Mouse (Mus musculus): ENCODE data around the gene Cryba4. TPM values are rescaled to one million over a fixed set of nuclear protein-coding genes. Genes with fewer than 3 reads are reported as not detected.

Gene Cryba4
- total and polyA plus RNA-seq, 3 experiments = not detected

DNA sequence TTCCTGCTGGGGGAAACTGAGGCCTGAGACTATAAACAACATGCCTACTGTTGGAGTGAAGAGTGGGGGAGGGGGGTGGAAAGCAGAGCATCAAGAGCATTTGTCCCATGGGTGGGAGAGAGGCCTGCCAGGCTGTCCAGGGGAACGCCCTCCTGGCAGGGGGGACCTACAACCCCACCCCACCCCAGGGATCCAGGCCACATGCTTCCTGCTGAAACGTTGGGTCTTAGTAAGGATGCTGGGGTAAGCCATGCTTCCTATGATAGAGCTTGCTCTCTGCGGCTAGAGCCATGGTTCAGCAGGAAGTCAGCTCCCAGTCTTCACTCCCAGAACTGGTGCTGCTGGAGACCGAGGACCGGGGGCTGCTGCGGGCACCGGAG lies 31.9 kb upstream of the Cryba4 start:
- dilution Hi-C loops (cut with MboI; ENCODE audit: extremely low pct_ligation_motif_present, extremely low pct_unique_long_range_greater_than_20kb, low sequenced_read_pairs) = no loop called here
- Histone ChIP-seq H3K4me3 (replicated peaks in 1 of 3; ENCODE audit: low read depth in 2 of 3, low read length in 2 of 3, poor library complexity in 1 of 3) (no peak overlapping the region), H3K4me1 (ENCODE audit: control insufficient read depth in 1 of 2, insufficient read depth in 2 of 2) (peaks cover 32 to 71% of the 10 kb centered on the region in 2 experiments), H3K79me2 (replicated peaks; ENCODE audit: control insufficient read depth, extremely low read depth, insufficient read depth, poor library complexity, severe bottlenecking) (no peaks in the 10 kb centered on the region), H3K9me3 (replicated peaks; ENCODE audit: low read length) (no peaks in the 10 kb centered on the region), H3K4me2 (ENCODE audit: insufficient read depth, low read depth, poor library complexity, severe bottlenecking) (no peak overlapping the region), H3K36me3 (replicated peaks in 1 of 2; ENCODE audit: control insufficient read depth in 1 of 2, insufficient read depth in 1 of 2, low read length in 1 of 2) (peaks cover 0 to 16% of the 10 kb centered on the region in 2 experiments), H3K9ac (ENCODE audit: insufficient read depth, low read depth) (no peak overlapping the region), H3K27me3 (replicated peaks) (no peaks in the 10 kb centered on the region), H3K27ac (ENCODE audit: insufficient read depth, low read depth) (no peak overlapping the region)
- TF ChIP-seq MYC (IDR thresholded peaks at IDR 0.05; ENCODE audit: low read depth, low read length) (no peak), USF1 (IDR thresholded peaks at IDR 0.05; ENCODE audit: low read depth, low read length) (no peak), MEF2A (IDR thresholded peaks at IDR 0.05; ENCODE audit: borderline replicate concordance, low read depth, low read length) (no peak), POLR2AphosphoS2 (IDR thresholded peaks at IDR 0.05; ENCODE audit: low read depth, low read length) (no peak), E2F4 (IDR thresholded peaks at IDR 0.05; ENCODE audit: insufficient replicate concordance, low read depth, low read length) (no peak), CHD1 (IDR thresholded peaks at IDR 0.05; ENCODE audit: low read depth, low read length) (no peak), JUND (conservative IDR thresholded peaks at IDR 0.05; ENCODE audit: low read depth, low read length) (no peak), ZMIZ1 (IDR thresholded peaks at IDR 0.05; ENCODE audit: low read depth, low read length) (no peak), TCF12 (IDR thresholded peaks at IDR 0.05; ENCODE audit: low read depth, low read length) (no peak), CHD2 (IDR thresholded peaks at IDR 0.05; ENCODE audit: low read length) (no peak), IRF4 (IDR thresholded peaks at IDR 0.05; ENCODE audit: low read depth, low read length) (no peak), TBP (conservative IDR thresholded peaks at IDR 0.05; ENCODE audit: low read depth, low read length) (no peak), HCFC1 (IDR thresholded peaks at IDR 0.05; ENCODE audit: low read depth, low read length) (no peak), KAT2A (IDR thresholded peaks at IDR 0.05; ENCODE audit: insufficient replicate concordance, low read length) (no peak), CTCF (conservative IDR thresholded peaks at IDR 0.05 in 1 of 2, IDR thresholded peaks at IDR 0.05 in 1 of 2; ENCODE audit: low read depth in 2 of 2, low read length in 2 of 2) (no peak), PAX5 (IDR thresholded peaks at IDR 0.05; ENCODE audit: low read length) (no peak)
- in situ Hi-C loops (cut with MboI; ENCODE audit: low pct_ligation_motif_present, low pct_unique_long_range_greater_than_20kb, low sequenced_read_pairs) = no loop called here
- no peak for DNase-seq (ENCODE audit: extremely low read depth)

- no peaks in the 10 kb centered on the region for H3K9me3 ChIP-seq (replicated peaks; ENCODE audit: low read length)
- H3K4me3 ChIP-seq (replicated peaks in 1 of 3; ENCODE audit: low read depth in 2 of 3, low read length in 2 of 3, poor library complexity in 1 of 3) = no peak overlapping the region
- TF ChIP-seq HCFC1 (IDR thresholded peaks at IDR 0.05; ENCODE audit: low read depth, low read length) = no peak
- TF ChIP-seq ZKSCAN1 (IDR thresholded peaks at IDR 0.05; ENCODE audit: borderline replicate concordance, low read depth, low read length) = peak; percentile 82
- in situ Hi-C loops (cut with MboI; ENCODE audit: low pct_ligation_motif_present, low pct_unique_long_range_greater_than_20kb, low sequenced_read_pairs) (no loop called here), dilution Hi-C loops (cut with MboI; ENCODE audit: extremely low pct_ligation_motif_present, extremely low pct_unique_long_range_greater_than_20kb, low sequenced_read_pairs) (no loop called here)
- H3K27me3 ChIP-seq (replicated peaks) = no peaks in the 10 kb centered on the region
- DNase-seq (ENCODE audit: extremely low read depth) = no peak
- H3K4me1 ChIP-seq (ENCODE audit: control insufficient read depth in 1 of 2, insufficient read depth in 2 of 2) = peaks cover 36 to 76% of the 10 kb centered on the region in 2 experiments
- H3K4me2 ChIP-seq (ENCODE audit: insufficient read depth, low read depth, poor library complexity, severe bottlenecking) = no peak overlapping the region
- H3K79me2 ChIP-seq (replicated peaks; ENCODE audit: control insufficient read depth, extremely low read depth, insufficient read depth, poor library complexity, severe bottlenecking) = no peaks in the 10 kb centered on the region
- H3K27ac ChIP-seq (ENCODE audit: insufficient read depth, low read depth) = no peak overlapping the region
- H3K36me3 ChIP-seq (replicated peaks in 1 of 2; ENCODE audit: control insufficient read depth in 1 of 2, insufficient read depth in 1 of 2, low read length in 1 of 2) = peaks cover 0 to 16% of the 10 kb centered on the region in 2 experiments
- H3K9ac ChIP-seq (ENCODE audit: insufficient read depth, low read depth) = no peak overlapping the region
Measured at GRCm38 (mm10) chr5:112283543-112284202, 31.4 kb upstream of the Cryba4 start.
